Mouse (Mus musculus) liver, adult 2 months (tissue): ENCODE data around the gene Me1. TPM values are rescaled to one million over a fixed set of nuclear protein-coding genes. Genes with fewer than 3 reads are reported as not detected.

Experiments used
- DNase-seq: peaks from one replicate; pipeline ENCODE4 v3.0.0-alpha.2; 2011; ENCODE audit warnings: low read depth, low spot score; ENCODE audit errors: extremely low read depth
- H3K27ac ChIP-seq: fragments of 200-500 bp; replicated peaks from 2 replicates; pipeline ENCODE4 v1.5.1; 2012; ENCODE audit warnings: low read depth, mild to moderate bottlenecking, control low read depth, inconsistent platforms, low read length; ENCODE audit not compliant: insufficient read depth
- H3K27me3 ChIP-seq: fragments of 200-500 bp; 2 replicates; pipeline ENCODE4 v1.6.1; 2012; ENCODE audit warnings: mild to moderate bottlenecking, moderate library complexity, low read length, inconsistent platforms; ENCODE audit not compliant: control insufficient read depth, insufficient read depth
- H3K36me3 ChIP-seq: fragments of 200-500 bp; 2 replicates; pipeline ENCODE4 v1.6.1; 2012; ENCODE audit warnings: low read length, inconsistent platforms; ENCODE audit not compliant: control insufficient read depth, insufficient read depth
- H3K4me1 ChIP-seq: fragments of 200-500 bp; 2 replicates; pipeline ENCODE4 v1.6.1; 2011; ENCODE audit warnings: low read length; ENCODE audit not compliant: control insufficient read depth, insufficient read depth
- H3K4me3 ChIP-seq: fragments of 200-500 bp; 2 replicates; pipeline ENCODE4 v1.5.1; 2011; ENCODE audit warnings: low read depth, mild to moderate bottlenecking, control low read depth, low read length, moderate library complexity; ENCODE audit not compliant: insufficient read depth
- H3K79me2 ChIP-seq: fragments of 200-500 bp; 2 replicates; pipeline ENCODE4 v1.6.1; 2012; ENCODE audit warnings: inconsistent platforms, mild to moderate bottlenecking, low read length, moderate library complexity; ENCODE audit not compliant: control insufficient read depth, insufficient read depth
- H3K9ac ChIP-seq: fragments of 200-500 bp; 2 replicates; pipeline ENCODE4 v1.6.1; 2012; ENCODE audit warnings: low read depth, mild to moderate bottlenecking, control low read depth, inconsistent platforms, low read length
- CTCF ChIP-seq: fragments of 200-500 bp; IDR thresholded peaks from 2 replicates; pipeline ENCODE4 v1.5.1; 2011; ENCODE audit warnings: low read depth, low read length, control low read depth
- POLR2A ChIP-seq: fragments of 200-500 bp; IDR thresholded peaks from 2 replicates; pipeline ENCODE4 v1.6.1; 2011; ENCODE audit warnings: low read length, control low read depth; ENCODE audit not compliant: insufficient read depth; ENCODE audit errors: extremely low read depth
- WGBS: fragments of 180-500 bp; shearing (Covaris S2); methylation state at CpG from one replicate; pipeline ENCODE4 v1.1.7; 2018; 5-methylcytosine and 5-hydroxymethylcytosine counted together
- polyA plus RNA-seq: library from polyadenylated mRNA; depleted of rRNA; stranded (reverse); fragments of >200 nt; gene quantifications from 2 replicates; pipeline ENCODE4 v1.2.3, GENCODE M21; 2012
- total RNA-seq: library from RNA; depleted of rRNA; stranded (reverse); fragments of >200 nt; gene quantifications from 2 replicates; pipeline ENCODE4 v1.2.3, GENCODE M21; 2014

Gene Me1
- total and polyA plus RNA-seq, 2 experiments = 87.4 to 101 TPM

DNA sequence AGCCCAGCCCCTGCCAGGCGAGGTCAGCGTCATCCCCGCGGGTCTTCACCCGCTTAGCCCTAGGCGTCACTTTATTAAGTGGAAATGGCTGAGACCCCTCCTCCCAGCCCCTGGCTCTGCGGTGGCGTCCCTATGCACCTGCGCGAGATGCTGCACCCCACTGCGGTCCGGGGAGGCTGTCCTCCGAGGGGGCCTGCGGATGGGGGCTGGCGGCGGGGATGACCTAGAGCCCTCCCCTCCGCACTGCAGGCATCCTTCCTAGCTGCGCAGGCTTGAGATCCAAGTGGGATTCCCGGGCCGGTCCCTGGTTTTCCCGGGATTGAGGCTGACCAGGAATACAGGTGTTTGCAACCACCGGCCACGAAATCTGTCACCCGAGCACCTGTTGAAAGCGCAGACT lies 123.6 kb downstream of the Me1 start:
- peaks cover 10% of the 10 kb centered on the region; the same call in 1 of the 2 replicates for H3K4me1 ChIP-seq
- peaks cover 33% of the 10 kb centered on the region for H3K36me3 ChIP-seq
- peak overlapping the region; percentile 49 for H3K9ac ChIP-seq
- H3K27ac ChIP-seq = no peak overlapping the region
- 2% methylated on average over 25 of the region's 25 CpGs for WGBS
- no peak for TF ChIP-seq CTCF
- no peak for TF ChIP-seq POLR2A
- no peaks in the 10 kb centered on the region for H3K79me2 ChIP-seq
- DNase-seq = no peak
- H3K27me3 ChIP-seq = no peaks in the 10 kb centered on the region
- H3K4me3 ChIP-seq = peak overlapping the region; percentile 58

GRCm38 (mm10) chr9:86571540-86572135 lies 124.1 kb downstream of the Me1 start, which contains the start of the genes Pgm3 and Rwdd2a:
Gene Pgm3 (minus strand): TSS chr9:86571842.
Gene Rwdd2a (plus strand): TSS chr9:86571991.
- peak; percentile 74 for DNase-seq

DNA sequence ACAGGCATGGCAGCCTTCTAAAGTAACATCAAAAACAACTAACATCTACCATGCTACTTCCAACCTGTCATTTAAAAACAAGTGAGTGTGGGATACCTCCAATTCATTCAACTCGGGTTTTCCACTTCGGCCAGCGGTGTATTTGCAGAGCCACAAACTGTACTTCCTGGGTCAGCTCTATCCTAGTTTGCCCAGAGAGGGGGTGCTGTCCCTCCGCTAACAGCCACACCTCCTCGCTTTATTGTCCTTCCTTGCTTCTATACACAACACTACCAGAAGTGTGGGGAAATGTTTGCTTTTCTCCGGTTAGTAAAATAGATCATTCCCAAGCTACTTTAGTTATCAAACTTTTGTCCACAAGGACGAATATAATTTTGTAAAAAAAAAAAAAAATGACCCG lies 124.8 kb downstream of the Me1 start:
- Histone ChIP-seq H3K27ac (no peak overlapping the region), H3K27me3 (no peaks in the 10 kb centered on the region), H3K4me3 (peak overlapping the region; percentile 74; the same call in 1 of the 2 replicates), H3K9ac (peak overlapping the region; percentile 34; the same call in 1 of the 2 replicates), H3K4me1 (peaks cover 10% of the 10 kb centered on the region; the same call in 1 of the 2 replicates), H3K36me3 (peaks cover 42% of the 10 kb centered on the region), H3K79me2 (no peaks in the 10 kb centered on the region)
- 2% methylated on average over 8 of the region's 8 CpGs for whole genome bisulfite sequencing
- TF ChIP-seq POLR2A (no peak), CTCF (no peak)
- no peak for DNase-seq

More at GRCm38 (mm10) chr9:86571540-86572135, 124.1 kb downstream of the Me1 start, which contains the start of the genes Pgm3 and Rwdd2a:
- H3K36me3 ChIP-seq = peaks cover 37% of the 10 kb centered on the region
- peak within 1 kb of the TSS; percentile 14 for H3K27ac ChIP-seq
- peak within 1 kb of the TSS; percentile 74 for H3K4me3 ChIP-seq
- peaks cover 10% of the 10 kb centered on the region; the same call in 1 of the 2 replicates for H3K4me1 ChIP-seq
- H3K9ac ChIP-seq = peak within 1 kb of the TSS; percentile 80
- WGBS = under 1% methylated on average over 59 of the region's 59 CpGs
- TF ChIP-seq POLR2A = peak; percentile 93
- no peak for TF ChIP-seq CTCF
- no peaks in the 10 kb centered on the region for H3K79me2 ChIP-seq
- H3K27me3 ChIP-seq = no peaks in the 10 kb centered on the region

- no peak for DNase-seq
- H3K4me3 ChIP-seq = no peak overlapping the region
- no peaks in the 10 kb centered on the region for H3K79me2 ChIP-seq
- TF ChIP-seq CTCF (no peak), POLR2A (no peak)
- H3K4me1 ChIP-seq = peaks cover 10% of the 10 kb centered on the region; the same call in 1 of the 2 replicates
- H3K36me3 ChIP-seq = peaks cover 45% of the 10 kb centered on the region
- H3K27ac ChIP-seq = peak overlapping the region; percentile 43
- H3K9ac ChIP-seq = no peak overlapping the region
- WGBS = 37% methylated on average over 10 of the region's 10 CpGs
- H3K27me3 ChIP-seq = no peaks in the 10 kb centered on the region
Observed at GRCm38 (mm10) chr9:86570261-86570890, 125.4 kb downstream of the Me1 start.

DNA sequence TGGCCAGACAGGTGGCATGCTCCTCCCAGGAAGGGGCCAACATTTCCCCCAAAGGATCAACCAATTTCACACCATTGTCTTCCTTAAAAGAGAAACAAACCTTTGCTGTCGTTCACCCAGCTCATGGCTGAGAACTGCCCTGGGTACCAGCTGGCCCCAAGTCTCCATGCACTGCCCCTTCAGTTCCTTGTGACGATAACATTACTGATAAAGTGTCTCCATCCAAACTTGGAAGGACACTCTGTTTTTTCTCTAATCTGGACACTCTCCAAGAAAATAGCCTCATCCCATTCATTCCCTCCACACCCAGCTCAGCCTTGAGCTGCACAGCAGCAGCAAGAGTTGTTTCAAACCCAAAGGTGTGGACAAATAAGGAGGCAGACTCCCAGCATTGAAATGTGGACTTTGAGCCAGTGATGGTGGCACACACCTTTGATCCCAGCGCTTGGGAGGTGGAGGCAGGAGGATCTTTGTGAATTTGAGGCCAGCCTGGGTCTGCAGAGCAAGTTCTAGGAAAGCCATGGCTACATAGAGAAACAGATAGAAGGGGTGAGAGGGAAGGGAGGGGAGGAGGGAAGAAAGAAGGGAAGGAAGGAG lies 126.3 kb downstream of the Me1 start:
- 28% methylated on average over 3 of the region's 3 CpGs for WGBS
- no peak for TF ChIP-seq POLR2A
- no peak for TF ChIP-seq CTCF
- Histone ChIP-seq H3K9ac (no peak overlapping the region), H3K36me3 (peaks cover 49% of the 10 kb centered on the region), H3K4me1 (peaks cover 10% of the 10 kb centered on the region; the same call in 1 of the 2 replicates), H3K4me3 (no peak overlapping the region), H3K79me2 (no peaks in the 10 kb centered on the region), H3K27ac (no peak overlapping the region), H3K27me3 (no peaks in the 10 kb centered on the region)
- DNase-seq = peak; percentile 78

GRCm38 (mm10) chr9:86560543-86560942 lies 135.2 kb downstream of the Me1 start:
- H3K27ac ChIP-seq = no peak overlapping the region
- TF ChIP-seq CTCF = no peak
- no peak for TF ChIP-seq POLR2A
- WGBS = 59% methylated on average over 3 of the region's 3 CpGs
- H3K9ac ChIP-seq = no peak overlapping the region
- H3K27me3 ChIP-seq = no peaks in the 10 kb centered on the region
- peaks cover 74% of the 10 kb centered on the region for H3K36me3 ChIP-seq
- no peaks in the 10 kb centered on the region for H3K4me1 ChIP-seq
- H3K79me2 ChIP-seq = no peaks in the 10 kb centered on the region
- no peak for DNase-seq
- no peak overlapping the region for H3K4me3 ChIP-seq
